Mouse (Mus musculus): ENCODE data around the gene Mms22l.
A peak's percentile ranks its signal among the peaks of the same experiment; 100 is the strongest.
"Not testable (repeated sequence)": the region's sequence is repeated elsewhere in the genome, so short reads cannot be mapped to it uniquely, and the experiment has no call there.

Mms22l gene

DNA sequence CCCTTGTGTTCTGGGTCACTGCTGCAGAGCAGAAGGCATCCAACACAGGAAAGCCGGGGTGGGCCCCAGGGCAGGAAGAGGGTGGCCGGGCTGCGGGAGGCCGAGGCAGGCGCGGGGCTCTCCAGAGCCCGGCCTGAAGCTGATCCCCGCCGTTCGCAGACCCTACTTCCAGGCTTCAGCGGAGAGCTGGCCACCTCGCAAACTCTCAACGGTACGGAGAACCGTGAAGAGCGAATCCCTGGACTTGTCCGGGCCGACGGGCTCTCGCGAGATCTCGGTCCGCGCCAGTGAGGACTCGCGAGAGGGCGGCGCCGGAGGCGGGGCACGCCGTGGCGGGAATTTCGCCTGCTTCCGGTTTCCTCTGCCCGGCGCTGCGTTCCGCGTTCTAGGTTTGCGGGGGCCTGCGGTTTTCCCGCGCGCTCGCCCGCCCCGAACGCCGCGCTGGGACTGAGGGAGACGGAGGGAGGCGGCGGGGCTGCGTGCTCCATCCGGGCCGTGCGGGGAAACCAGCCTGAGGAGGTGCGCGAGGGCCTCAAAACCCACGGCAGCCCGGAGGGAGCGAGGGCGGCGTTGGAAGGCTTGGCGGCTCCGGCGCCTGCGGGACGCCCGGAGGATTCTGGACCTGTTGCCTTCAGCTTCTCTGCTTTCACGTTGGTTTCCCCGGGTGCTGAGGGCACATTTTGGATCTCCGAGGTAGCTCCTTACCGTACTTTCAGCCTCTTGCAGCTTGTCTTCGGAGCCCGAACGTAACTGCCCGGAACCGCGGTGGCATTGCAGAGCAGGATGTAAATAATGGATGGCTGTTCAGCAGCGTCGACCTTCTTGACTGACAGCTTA, at the start of gene Mms22l:
TSS of gene Mms22l (plus strand) at position 336 of the 837 bp plus-strand sequence.
- ATAC-seq (ENCODE audit: insufficient number of reproducible peaks, low FRiP score, low TSS enrichment) = peak; percentile 98

- not testable (repeated sequence) for ATAC-seq (ENCODE audit: insufficient number of reproducible peaks, low FRiP score, low TSS enrichment)
Measured at GRCm38 (mm10) chr4:24484046-24484445, 12.2 kb upstream of the Mms22l start.

GRCm38 (mm10) chr4:24496953-24497319, 685 bp downstream of the Mms22l start:
- ATAC-seq (ENCODE audit: insufficient number of reproducible peaks, low FRiP score, low TSS enrichment) = no peak

DNA sequence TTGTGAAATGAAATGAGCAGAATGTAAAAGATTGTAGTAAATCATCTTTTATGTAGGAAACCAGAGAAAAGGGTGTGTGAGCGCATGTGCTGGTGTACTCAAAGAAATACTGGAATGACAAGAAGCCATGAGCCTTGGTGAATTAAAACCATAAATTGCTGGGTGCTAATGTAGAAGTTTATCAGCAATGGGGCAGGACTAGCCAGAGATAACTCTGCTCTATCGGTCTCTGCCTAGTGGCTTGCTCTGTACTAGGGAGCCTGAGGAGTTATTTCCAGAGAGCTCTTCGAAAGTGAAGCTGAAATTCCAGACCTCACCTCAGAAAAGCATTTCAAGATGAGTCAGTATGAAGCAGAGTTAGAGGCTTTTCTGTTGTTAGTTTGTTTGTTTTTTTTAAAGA, 12.9 kb downstream of the Mms22l start:
- ATAC-seq (ENCODE audit: insufficient number of reproducible peaks, low FRiP score, low TSS enrichment) = no peak

DNA sequence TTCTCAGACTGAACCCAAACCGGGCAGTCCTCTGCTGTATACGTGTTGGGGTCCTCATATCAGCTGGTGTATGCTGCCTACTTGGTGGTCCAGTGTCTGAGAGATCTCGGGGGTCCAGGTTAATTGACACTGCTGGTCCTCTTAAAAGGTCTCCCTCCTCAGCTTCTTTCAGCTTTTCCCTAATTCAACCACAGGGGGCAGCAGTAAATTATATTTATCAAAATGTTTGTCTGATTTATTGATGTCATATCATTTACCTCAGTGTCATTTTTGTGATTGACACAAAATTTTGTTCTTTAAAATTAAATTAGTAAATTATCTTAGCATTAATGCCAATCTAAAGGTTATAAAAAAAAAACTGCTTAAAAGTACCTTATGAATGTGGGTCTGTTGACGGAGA, 40.7 kb downstream of the Mms22l start:
- no peak for ATAC-seq (ENCODE audit: insufficient number of reproducible peaks, low FRiP score, low TSS enrichment)

DNA sequence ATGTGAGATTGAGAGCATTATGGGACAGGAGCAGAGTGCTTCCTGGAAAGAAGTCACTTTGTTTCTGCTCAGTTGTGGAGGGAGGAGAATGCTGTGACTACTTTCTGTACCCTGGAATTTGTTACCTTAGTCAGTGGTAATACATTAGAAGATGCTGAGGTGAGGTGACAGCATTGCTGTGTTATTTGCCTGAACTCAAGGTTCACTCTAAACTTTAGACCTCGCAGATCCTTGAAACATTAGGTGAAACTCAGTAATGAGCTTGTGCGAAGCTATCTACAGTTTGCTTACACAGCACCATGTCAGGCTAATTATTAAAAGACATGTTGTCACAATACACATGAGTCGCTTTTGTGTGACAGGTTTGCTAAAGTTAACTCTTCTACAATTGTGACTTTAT, 47.2 kb downstream of the Mms22l start:
- ATAC-seq (ENCODE audit: insufficient number of reproducible peaks, low FRiP score, low TSS enrichment) = no peak

DNA sequence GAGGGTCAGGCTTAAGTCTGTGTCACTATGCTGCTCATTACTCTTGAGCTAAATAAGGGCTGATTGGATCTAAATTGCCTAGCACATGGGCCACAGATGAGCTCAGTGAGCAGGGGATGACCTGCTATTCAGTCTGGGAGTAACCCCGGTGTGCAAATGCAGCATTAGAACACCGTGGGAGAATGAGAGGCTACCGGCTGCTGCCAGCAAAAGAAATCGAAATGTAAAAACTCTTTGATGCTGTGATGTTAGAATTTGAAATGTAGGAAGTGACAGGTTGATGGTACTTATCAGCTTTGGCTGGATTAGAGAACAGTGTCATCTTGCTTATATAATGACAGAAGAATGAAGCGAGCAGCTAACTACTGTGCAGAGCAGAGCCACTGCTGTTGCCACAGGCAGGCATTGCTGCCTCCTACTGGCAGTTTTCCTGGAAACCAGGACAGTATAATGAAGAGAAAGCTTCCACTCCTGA, 48.5 kb downstream of the Mms22l start:
- ATAC-seq (ENCODE audit: insufficient number of reproducible peaks, low FRiP score, low TSS enrichment) = peak; percentile 95

GRCm38 (mm10) chr4:24556116-24556820, 60.0 kb downstream of the Mms22l start:
- no peak for ATAC-seq (ENCODE audit: insufficient number of reproducible peaks, low FRiP score, low TSS enrichment)

- ATAC-seq (ENCODE audit: insufficient number of reproducible peaks, low FRiP score, low TSS enrichment) = no peak
Measured at GRCm38 (mm10) chr4:24557149-24557548, 60.9 kb downstream of the Mms22l start.

- no peak for ATAC-seq (ENCODE audit: insufficient number of reproducible peaks, low FRiP score, low TSS enrichment)
Measured at GRCm38 (mm10) chr4:24568026-24568425, 71.8 kb downstream of the Mms22l start.

DNA sequence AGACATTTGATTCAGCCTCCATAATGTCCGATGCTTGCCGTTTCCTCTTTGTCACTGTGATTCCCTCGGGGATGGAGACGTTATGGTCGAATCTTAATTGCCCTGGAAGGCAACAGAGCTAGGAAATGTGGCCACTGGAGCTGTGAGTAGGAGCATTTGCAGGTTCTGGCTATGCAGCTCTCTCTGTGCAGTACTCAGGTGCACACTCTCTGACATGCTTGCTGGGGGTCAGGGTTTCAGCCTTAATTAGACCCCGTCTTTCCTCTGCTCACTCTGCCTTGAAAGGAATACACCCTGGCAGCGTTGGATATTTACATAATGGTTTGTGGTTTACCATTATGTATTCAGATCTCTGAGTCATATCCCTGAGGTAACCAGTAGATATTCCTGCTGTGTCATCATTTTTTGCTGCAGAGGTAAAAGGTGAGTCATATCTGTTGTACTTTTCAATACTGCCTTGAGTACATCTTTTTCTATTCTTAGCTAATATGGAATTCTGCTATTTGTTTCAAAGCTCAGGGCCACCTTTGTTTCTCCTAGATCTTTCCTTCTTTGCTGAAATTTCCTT, 72.8 kb downstream of the Mms22l start:
- ATAC-seq (ENCODE audit: insufficient number of reproducible peaks, low FRiP score, low TSS enrichment) = no peak

DNA sequence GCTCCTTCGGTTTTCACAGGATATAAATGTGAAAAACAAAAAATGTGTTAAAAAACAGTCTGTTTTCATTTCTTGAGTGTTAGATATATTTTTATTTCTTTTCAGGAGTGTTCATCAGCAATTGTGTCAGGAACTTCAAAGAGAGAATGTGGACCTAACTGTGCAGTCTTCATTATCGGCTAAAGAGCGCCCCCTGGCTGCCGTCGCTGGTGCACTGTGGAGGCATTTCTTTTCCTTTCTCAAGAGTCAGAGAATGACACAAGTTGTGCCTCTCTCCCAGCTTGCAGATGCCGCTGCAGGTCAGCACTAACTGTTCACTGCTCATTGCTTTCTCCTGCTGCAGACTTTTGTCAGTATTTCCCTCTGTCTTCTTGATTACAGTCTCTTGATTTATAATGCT, 78.0 kb downstream of the Mms22l start:
- ATAC-seq (ENCODE audit: insufficient number of reproducible peaks, low FRiP score, low TSS enrichment) = peak; percentile 88

GRCm38 (mm10) chr4:24577594-24577993, 81.3 kb downstream of the Mms22l start:
- no peak for ATAC-seq (ENCODE audit: insufficient number of reproducible peaks, low FRiP score, low TSS enrichment)

DNA sequence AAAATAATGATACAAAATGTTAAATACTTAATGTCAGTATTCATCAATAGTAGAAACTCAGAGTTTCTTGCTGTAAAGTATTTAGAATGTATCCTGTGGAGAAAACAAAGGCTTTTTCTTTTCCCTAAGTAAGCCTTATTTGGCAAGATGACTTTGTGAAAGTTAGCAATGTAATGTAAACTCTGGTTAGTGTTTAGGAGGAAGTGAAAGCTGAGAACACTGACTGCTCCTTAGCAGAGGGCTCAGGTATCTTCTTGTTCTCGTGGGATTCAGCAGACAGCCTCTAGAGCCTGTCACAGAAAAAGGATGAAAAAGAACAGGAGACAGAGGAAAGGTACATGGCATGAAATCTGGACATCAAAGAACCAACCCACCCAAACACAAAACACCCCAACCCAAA, 86.0 kb downstream of the Mms22l start:
- no peak for ATAC-seq (ENCODE audit: insufficient number of reproducible peaks, low FRiP score, low TSS enrichment)

DNA sequence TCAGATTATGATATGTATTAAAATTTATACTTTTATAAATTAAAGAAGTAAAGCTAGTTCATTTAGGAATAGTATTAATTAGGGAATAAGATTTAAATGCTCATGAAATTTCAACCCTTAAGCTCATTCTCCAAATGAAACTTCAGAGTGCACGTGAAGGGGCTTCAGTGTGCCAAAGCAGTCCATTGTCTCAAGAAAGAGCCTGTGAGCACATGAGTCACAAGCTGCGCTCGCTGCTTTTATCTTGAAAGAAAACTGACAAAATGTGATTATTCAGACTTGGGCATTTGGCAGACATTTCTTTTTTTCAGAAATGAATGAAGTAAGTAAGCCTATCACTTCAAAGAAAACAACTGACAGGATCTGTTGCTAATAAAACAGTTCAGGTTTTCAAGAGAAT, 87.7 kb downstream of the Mms22l start:
- ATAC-seq (ENCODE audit: insufficient number of reproducible peaks, low FRiP score, low TSS enrichment) = no peak

GRCm38 (mm10) chr4:24594824-24595223, 98.6 kb downstream of the Mms22l start:
- ATAC-seq (ENCODE audit: insufficient number of reproducible peaks, low FRiP score, low TSS enrichment) = no peak

- no peak for ATAC-seq (ENCODE audit: insufficient number of reproducible peaks, low FRiP score, low TSS enrichment)
Measured at GRCm38 (mm10) chr4:24596942-24597611, 100.8 kb downstream of the Mms22l start.

- ATAC-seq (ENCODE audit: insufficient number of reproducible peaks, low FRiP score, low TSS enrichment) = 0 out of 2 replicates have a peak, but pooled peaks have one; percentile 58
Measured at GRCm38 (mm10) chr4:24598637-24599036, 102.4 kb downstream of the Mms22l start.

GRCm38 (mm10) chr4:24601711-24602110, 105.5 kb downstream of the Mms22l start:
- no peak for ATAC-seq (ENCODE audit: insufficient number of reproducible peaks, low FRiP score, low TSS enrichment)

DNA sequence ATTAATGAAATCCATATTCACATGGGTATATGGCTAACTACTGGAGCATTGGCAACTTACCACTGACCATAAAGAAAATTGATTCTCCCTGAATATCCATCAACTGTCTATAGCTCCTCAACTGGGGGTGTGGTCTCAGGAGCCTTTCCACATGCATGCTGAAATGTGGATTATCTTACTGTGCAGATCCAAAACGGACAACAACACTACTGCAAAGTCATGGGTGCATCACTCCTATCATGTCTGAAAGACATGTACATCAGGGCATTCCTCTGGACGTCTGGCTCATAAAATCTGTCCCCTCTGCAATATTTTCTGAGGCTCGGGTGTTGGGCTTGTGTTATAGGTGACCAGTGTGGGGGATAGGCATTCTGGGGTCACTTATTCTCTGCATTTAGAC, 112.8 kb downstream of the Mms22l start:
- no peak for ATAC-seq (ENCODE audit: insufficient number of reproducible peaks, low FRiP score, low TSS enrichment)

DNA sequence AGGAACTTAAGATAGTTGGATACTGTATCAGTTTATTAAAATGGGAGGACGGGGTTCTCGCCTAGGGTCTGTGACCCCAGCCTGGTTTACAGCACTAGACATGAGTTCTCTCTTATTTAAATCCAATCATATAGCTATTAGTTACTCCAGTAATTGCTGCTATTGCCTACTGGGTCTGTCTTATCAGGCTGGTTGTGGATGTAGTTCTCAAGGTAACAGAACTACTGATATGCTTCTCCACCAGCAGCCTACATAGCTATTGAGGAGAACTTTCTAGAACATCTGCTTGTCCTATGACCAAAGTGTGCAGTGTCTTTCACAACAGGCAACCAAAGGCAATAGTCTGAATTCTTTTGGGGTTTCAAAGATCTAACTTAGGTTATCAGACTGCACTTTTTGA, 113.3 kb downstream of the Mms22l start:
- ATAC-seq (ENCODE audit: insufficient number of reproducible peaks, low FRiP score, low TSS enrichment) = no peak
